Mouse (Mus musculus) left cerebral cortex, adult 11 months (tissue): Measurements from ENCODE around the gene Bpifb1.
"Not testable (repeated sequence)": the region's sequence is repeated elsewhere in the genome, so short reads cannot be mapped to it uniquely, and the experiment has no call there.

Source experiments
- DNase-seq: peaks from one replicate; pipeline ENCODE4 v3.0.0; 2022; ENCODE audit warnings: low spot score

Gene Bpifb1

DNA sequence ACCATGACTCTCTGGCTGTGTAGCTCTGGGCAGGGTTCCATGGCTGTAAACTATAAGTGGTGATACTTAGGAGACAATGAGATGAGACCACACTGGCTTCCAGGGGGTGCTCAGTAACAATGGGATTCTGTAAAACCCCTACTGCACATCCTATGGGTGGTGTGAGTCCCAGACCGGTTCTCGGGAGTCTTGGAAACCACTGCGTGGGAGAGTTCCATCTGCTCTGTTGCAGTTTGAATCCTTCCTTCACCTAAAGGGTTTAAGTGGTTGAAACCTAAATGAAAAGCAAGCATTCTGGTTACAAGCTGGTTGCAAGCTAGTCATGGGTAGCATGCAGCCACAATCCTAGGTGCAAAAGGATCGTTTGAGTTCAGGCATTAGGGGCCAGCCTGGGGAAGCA lies 21.3 kb downstream of the Bpifb1 start:
- DNase-seq: peak; percentile 48

DNA sequence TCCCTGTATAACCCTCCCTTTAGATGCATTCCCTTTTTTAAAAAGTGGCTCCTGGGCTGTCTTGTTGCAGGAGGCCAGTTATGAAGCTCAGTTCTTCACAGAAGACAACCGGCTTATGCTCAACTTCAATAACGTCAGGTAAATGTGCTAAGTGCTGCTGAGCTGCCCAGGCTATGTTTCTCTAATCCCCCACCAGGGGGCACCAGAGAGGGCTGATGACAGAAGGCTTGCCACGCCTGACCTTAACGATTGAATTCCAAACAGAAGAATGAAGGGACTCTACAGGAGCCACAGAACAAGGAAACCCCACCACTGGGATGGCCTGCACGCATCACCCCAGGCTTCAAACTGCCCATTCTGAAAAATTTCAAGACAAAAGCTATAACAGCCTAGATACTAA lies 24.6 kb downstream of the Bpifb1 start:
- no peak for DNase-seq

DNA sequence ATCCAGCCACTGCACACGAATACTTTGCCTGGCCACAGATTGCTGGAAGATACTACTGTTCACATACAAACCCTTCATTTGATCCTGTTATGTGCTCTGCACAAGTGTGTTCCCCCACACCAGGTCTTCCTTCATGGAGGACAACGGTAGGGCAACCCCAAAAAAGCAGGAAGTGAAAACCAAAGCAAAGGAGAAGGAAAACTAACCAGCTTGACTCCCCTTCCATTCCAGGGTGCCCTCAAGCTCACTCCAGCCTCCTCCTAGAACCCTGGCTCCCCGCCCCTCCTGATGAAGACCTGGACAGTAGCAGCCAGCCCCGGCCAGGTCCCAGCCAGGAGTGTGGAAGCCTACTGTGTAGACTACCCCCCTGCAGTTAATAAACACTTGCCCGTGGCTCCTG lies 29.3 kb downstream of the Bpifb1 start:
- DNase-seq: no peak

DNA sequence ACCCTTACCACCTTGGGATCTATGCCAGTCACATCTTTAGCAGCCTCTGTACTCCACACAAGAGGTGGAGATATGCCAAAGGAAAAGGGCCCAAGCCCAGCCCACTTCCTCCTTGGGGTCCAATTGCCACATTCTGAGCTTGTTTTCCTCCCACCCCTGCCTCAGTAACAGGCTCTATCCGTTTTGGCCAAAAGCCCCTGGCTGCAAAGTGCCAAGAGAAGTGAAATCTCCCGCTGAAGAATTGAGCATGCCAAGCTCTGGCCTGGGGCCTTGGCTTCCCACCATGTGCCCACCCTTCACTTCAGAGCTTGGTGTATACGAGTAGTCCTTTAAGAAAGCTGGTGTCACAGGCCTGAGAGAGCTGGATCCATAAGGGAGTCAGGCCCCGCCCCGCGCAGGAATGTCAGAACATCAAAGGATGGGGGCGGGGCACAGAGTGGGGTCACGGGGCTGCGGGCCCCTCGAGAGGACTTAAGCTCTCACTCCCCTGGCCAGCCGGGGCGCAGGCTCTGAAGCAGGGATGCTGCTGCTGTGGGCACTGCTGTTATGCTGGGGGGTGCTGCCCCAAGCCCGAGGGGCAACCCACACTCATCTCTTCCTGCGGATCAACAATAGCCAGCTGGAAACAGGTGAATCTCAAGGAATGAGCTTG lies 32.8 kb downstream of the Bpifb1 start, which contains the start of gene Bpifb5:
Bpifb5 (plus strand) TSS at position 478 of the 652 bp plus-strand sequence.
- no peak for DNase-seq

DNA sequence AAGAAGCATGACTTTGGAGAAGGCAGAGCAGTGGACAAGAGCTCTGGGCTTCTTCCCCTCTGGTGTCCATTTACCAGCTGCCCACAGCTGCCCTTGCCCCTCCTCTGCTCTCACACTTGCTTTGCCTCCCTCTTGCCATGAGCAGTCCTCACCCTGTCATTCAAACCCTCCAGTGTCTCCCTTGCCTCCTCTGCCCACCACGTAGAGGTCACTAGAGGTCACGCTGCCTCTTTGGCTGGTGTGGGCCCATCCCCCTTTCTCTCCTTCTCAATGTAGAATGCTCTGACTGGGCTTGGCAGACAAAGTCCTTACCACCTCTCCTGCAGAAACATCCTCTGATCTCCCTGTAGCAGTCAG lies 33.3 kb downstream of the Bpifb1 start:
- DNase-seq: no peak

DNA sequence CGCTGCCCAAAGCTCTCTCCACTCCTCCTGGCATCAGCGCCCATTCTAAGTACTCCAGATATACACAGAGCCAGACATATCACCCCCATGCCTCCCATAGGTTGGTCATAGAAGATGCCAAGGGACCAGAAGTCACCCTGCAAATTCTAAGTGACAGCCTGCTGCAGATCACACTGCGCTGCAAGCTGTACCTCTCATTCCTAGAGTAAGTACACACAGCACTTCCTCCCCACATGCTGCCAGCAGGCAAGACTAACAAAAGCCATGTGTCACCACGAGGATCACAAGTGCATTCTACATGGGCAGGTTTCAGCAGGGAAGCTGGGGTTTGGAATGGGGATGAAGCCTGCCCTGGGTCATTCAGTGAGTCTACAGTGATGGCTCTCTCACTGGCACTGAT lies 36.4 kb downstream of the Bpifb1 start:
- DNase-seq: no peak

DNA sequence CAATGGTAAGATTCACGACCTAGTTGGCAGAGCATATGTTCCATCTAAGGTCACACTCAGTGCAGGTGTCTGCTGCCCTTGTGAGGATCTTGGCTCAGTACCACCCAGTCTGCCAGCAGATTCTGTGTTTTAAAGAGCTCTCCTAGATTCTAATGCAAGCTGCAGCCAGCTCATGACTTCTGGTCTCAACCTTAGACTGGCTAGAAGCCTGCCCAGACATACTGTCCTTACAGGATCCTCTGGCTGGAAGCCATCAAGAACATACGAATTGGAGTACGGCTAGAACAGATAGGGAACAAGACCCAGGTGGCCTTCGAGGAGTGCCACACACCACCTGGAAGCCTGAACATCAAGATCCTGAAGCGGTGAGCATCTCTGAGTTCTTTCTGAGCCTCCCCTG lies 37.2 kb downstream of the Bpifb1 start:
- DNase-seq: no peak

DNA sequence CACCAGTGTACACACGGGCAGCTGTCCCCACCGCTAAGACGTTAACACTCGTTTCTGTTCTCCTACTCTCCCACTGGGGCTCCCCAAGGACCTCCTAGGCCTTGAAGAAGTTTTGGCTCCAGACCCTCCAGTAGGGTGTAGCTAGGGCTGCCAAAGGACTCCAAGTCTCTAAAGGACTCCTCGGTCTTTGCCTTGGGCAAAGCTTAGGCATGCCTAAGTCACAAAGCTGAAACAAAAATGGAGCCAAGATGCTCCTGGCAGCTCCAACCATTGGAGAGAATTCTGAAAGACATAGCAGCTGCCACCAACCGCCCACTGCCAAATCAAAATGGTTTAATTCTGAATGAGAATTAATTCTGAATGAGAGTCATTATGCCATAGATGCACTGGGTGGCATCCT lies 42.8 kb downstream of the Bpifb1 start:
- no peak for DNase-seq

DNA sequence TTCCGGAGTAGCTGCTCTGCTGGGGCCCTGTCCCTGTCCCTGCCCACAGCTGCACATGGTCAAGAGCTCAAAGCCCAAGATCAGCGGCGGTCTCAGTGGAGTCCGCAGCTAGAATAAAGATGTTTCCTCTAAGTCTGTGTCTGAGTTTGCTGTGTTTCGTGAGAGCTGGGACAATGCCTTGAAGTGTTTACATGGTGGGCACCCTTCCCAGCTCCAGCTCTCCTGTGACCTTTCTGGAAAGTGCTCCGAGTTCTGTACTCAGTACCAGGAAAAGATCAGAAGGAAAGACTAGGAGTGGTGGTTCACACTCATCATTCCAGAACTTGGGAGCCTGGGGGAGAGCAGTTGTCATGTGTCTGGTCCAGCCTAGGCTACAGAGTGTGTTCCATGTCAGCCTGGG lies 50.2 kb downstream of the Bpifb1 start:
- DNase-seq: no peak

DNA sequence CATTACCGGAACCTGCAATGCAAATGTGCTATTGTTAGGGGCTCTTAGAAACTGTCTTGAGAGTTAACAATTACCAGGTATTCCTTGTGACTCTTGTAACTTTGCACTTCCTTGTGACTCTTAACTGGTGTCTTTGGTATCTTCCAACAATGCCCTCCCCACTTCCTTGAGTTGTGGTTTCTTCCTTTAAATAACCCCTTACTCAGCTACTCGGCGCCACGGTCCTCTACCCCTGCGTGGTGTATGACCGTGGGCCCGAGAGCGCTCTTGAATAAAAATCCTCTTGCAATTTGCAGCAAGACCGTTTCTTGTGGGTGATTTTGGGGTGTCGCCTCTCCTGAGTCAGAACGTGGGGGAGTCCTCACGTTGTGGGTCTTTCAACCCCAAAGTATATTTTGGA lies 52.1 kb downstream of the Bpifb1 start:
- DNase-seq: not testable (repeated sequence)

DNA sequence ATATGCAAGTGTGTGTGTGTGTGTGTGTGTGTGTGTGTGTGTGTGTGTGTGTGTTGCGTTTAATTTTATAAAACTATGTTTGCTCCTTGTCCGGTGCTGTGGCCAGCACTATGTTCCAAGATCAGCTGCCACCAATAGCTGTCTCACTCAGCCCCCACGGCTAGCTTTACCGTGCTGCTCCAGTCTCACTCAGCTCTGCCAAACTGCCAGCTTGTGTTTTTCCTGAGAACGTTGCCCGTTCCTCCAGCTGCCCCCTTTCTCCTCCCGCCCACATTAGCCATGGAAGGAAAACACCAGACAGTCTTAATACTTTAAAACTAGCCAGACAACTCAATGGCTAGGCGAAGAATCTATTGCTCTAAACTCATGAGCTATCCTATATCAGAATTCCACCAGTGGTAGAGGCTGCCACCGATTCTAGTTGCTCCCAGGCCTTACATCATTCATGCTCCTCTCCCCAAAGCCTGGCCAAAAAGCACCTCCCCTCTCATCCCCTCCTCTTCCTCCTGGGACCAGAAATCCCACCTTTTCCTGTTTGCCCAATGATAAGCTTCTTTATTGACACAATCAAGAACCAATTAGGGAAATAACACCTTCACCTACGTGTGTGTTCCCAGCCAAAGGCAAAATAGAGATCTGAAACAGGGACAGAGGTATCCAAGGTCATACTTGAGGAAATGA lies 52.9 kb downstream of the Bpifb1 start:
- DNase-seq: peak; percentile 29

DNA sequence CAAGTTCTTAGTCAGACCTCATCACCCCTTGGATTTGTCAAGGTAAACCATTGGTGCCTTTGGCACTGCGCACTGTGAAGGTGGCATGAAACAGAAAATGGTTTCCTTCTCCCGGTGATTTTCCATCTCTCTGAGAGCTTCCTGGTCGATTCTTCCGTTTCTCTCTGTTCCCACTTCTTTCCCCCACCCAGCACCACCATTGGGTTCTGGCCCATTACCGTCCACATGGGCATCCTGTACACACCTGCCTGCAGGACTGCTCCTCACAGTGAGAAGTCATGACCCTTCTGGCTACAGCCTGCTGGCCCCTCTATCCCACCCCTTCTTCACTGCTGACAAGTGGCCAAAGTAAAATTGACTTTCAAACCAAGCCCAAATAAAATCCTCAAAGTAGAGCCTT lies 54.7 kb downstream of the Bpifb1 start:
- DNase-seq: no peak

DNA sequence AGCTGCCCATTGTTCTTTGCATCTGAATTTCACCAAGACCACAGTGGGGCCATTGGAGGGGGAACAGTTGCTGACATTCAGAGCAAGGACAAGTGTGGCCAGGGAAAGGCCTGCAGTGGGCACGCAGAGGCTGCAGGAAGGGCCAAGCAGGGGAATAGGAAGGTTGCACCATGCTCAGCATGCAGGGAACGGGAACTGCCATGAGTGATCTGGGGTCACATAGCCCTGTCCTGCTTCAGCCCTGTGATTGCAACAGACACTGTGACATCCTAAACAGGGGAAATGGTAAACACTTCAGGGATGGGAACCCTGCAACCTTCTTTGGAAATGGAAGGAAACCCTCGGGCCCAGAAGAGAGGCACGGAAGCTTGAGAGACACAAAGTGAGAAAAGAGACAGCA lies 64.6 kb downstream of the Bpifb1 start:
- DNase-seq: not testable (repeated sequence)

DNA sequence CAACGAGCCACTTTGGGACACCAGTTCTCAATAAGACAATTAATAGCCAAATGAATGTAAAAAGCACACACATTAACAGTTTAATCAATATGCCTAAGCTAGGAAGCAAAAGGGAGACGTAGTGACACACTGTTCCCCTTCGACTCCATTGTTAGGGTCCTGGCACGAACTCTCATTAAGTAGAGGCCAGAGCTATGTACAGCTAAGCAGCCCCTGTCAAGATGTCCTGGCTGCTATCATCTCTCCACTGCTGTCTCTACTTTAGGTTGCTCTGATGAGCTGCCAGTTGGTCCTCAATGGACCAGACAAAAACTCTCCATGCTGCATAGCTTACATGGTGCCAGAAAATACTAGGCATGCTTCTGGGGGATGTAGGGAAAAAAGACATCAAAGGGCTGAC lies 65.2 kb downstream of the Bpifb1 start:
- DNase-seq: no peak

DNA sequence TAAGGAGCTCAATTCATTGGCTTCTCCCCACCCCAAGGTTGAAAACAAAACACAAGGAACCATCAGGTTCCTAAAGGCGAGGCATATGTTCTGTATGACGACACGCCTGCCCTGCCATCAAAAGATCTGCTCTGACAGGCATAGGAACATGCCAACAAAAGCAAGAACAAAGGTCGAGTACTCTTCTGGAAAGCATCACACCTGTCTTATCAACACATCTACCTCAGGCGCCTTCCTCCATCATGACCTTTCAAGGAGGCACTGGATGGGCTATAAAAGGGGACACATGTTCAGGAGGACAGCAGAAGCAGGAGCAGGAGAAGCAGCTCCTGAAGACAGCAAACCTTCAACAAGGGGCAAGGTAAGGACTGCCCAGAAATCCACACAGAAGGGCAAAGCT lies 66.9 kb downstream of the Bpifb1 start, which contains the start of gene Bpifb9a:
Bpifb9a (plus strand) TSS at position 301 of the 400 bp plus-strand sequence.
- not testable (repeated sequence) for DNase-seq

DNA sequence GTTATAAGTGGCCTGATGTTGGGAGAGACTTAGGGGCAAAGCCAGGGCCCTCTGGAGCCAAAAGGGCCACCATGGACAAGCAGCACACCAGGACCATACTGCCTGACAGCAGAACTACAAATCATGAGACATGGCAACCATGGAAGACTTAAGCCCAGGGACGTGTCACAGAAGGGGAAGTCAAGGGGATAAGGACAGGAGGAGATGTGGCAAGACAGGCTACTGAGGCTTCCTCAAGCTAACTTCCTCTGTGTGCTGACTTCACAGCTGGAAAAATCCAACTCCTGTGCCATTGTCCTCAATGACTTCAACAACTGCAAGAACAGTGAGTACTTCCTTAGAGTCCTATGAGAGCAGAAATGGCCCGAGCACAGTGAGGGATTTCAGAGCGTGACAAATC lies 73.8 kb downstream of the Bpifb1 start:
- DNase-seq: not testable (repeated sequence)
